Mouse (Mus musculus): ENCODE measurements around the gene Rasl10b.
A peak's percentile ranks its signal among the peaks of the same experiment; 100 is the strongest.

- TF ChIP-seq CTCF (IDR thresholded peaks at IDR 0.05; ENCODE audit: control insufficient read depth, insufficient read depth, insufficient read length) (peak; percentile 99), MAX (IDR thresholded peaks at IDR 0.05) (no peak), USF1 (IDR thresholded peaks at IDR 0.05; ENCODE audit: low read depth) (no peak), CEBPB (IDR thresholded peaks at IDR 0.05; ENCODE audit: low read depth) (no peak), MYOG (IDR thresholded peaks at IDR 0.05; ENCODE audit: control insufficient read depth, extremely low read depth, insufficient read length) (no peak), FOSL1 (IDR thresholded peaks at IDR 0.05; ENCODE audit: insufficient read depth, low read length, poor library complexity, severe bottlenecking) (no peak)
Observed at GRCm38 (mm10) chr11:83440081-83441064, 31.4 kb downstream of the Rasl10b start.

Measured in C2C12 (cell line).